Comparison of ENCODE assay signal across 22 mouse cellular contexts in genomic region chr12:65413034-65413700, GRCm38 (mm10).
DNase-seq lines count a peak whose midpoint lies in the region; ATAC-seq and TF ChIP-seq lines count a peak whose summit lies in the region.
"Had no signal": no experiment of that assay in that cellular context is flagged by ENCODE, and none has a peak within 500 bp of the region (broad histone marks: within the 10 kb centered on the region; RNA-seq: fewer than 3 reads in every experiment).

No protein-coding gene starts in this region.

- no peak overlapping the region for H3K4me3 ChIP-seq in forebrain, embryonic 13.5 days
- no peak overlapping the region for H3K4me3 ChIP-seq in forebrain, embryonic 11.5 days (ENCODE audit: low read depth, low read length)
- no peak overlapping the region for H3K4me3 ChIP-seq in midbrain, embryonic 12.5 days
- H3K4me3 ChIP-seq in midbrain, embryonic 10.5 days: no peak overlapping the region
- H3K4me3 ChIP-seq in hindbrain, postnatal 0 days (ENCODE audit: low read length): no peak overlapping the region
- H3K4me3 ChIP-seq: gastrocnemius, adult 2 months; heart, embryonic 15.5 days; limb, embryonic 10.5 days; liver, embryonic 15.5 days; lung, embryonic 15.5 days; myocyte had no signal

- no peaks in the 10 kb centered on the region for H3K36me3 ChIP-seq in forebrain, embryonic 13.5 days (ENCODE audit: poor library complexity, severe bottlenecking)
- H3K36me3 ChIP-seq in forebrain, embryonic 11.5 days (ENCODE audit: control insufficient read depth, insufficient read depth, low read length): no peaks in the 10 kb centered on the region
- no peaks in the 10 kb centered on the region for H3K36me3 ChIP-seq in midbrain, embryonic 12.5 days
- H3K36me3 ChIP-seq in midbrain, embryonic 10.5 days: no peaks in the 10 kb centered on the region
- H3K36me3 ChIP-seq in hindbrain, postnatal 0 days (ENCODE audit: insufficient read depth, low read length): no peaks in the 10 kb centered on the region
- H3K36me3 ChIP-seq: heart, embryonic 15.5 days; limb, embryonic 10.5 days; liver, embryonic 15.5 days; lung, embryonic 15.5 days had no signal

- no peak overlapping the region for H3K4me2 ChIP-seq in forebrain, embryonic 13.5 days
- H3K4me2 ChIP-seq in forebrain, embryonic 11.5 days (ENCODE audit: low read depth, low read length, severe bottlenecking): no peak overlapping the region
- H3K4me2 ChIP-seq in midbrain, embryonic 12.5 days (replicated peaks): no peak overlapping the region
- no peak overlapping the region for H3K4me2 ChIP-seq in hindbrain, postnatal 0 days (ENCODE audit: low read depth, low read length)
- H3K4me2 ChIP-seq: heart, embryonic 15.5 days; liver, embryonic 15.5 days; lung, embryonic 15.5 days had no signal

- no peak overlapping the region for H3K9ac ChIP-seq in forebrain, embryonic 13.5 days
- no peak overlapping the region for H3K9ac ChIP-seq in forebrain, embryonic 11.5 days (ENCODE audit: low read length)
- H3K9ac ChIP-seq in midbrain, embryonic 12.5 days (replicated peaks): no peak overlapping the region
- H3K9ac ChIP-seq in hindbrain, postnatal 0 days (replicated peaks; ENCODE audit: low read length): no peak overlapping the region
- H3K9ac ChIP-seq: heart, embryonic 15.5 days; liver, embryonic 15.5 days; lung, embryonic 15.5 days had no signal

- ATAC-seq in forebrain, embryonic 13.5 days: 0 out of 2 replicates have a peak, but pooled peaks have one; percentile 28
- ATAC-seq in forebrain, embryonic 11.5 days (replicated peaks; ENCODE audit: low FRiP score): no peak
- ATAC-seq in midbrain, embryonic 12.5 days (ENCODE audit: low FRiP score, low read depth): peak; percentile 25; the same call in 1 of the 2 replicates
- ATAC-seq in hindbrain, postnatal 0 days: peak; percentile 62; the same call in 1 of the 2 replicates

- 76% methylated on average over 9 of the region's 9 CpGs for WGBS in forebrain, embryonic 13.5 days
- 83% methylated on average over 9 of the region's 9 CpGs for WGBS in forebrain, embryonic 11.5 days
- 78% methylated on average over 9 of the region's 9 CpGs for WGBS in midbrain, embryonic 12.5 days
- WGBS in midbrain, embryonic 10.5 days: 91% methylated on average over 9 of the region's 9 CpGs
- 66% methylated on average over 9 of the region's 9 CpGs for WGBS in hindbrain, postnatal 0 days

- no peaks in the 10 kb centered on the region for H3K27me3 ChIP-seq in forebrain, embryonic 13.5 days
- H3K27me3 ChIP-seq in forebrain, embryonic 11.5 days (ENCODE audit: control insufficient read depth, insufficient read depth, low read length): no peaks in the 10 kb centered on the region
- no peaks in the 10 kb centered on the region for H3K27me3 ChIP-seq in midbrain, embryonic 12.5 days
- H3K27me3 ChIP-seq in midbrain, embryonic 10.5 days (ENCODE audit: low read depth, poor library complexity, severe bottlenecking): no peaks in the 10 kb centered on the region
- H3K27me3 ChIP-seq in hindbrain, postnatal 0 days (ENCODE audit: insufficient read depth, low read length): no peaks in the 10 kb centered on the region
- H3K27me3 ChIP-seq: heart, embryonic 15.5 days; liver, embryonic 15.5 days; lung, embryonic 15.5 days had no signal

- peaks cover 4% of the 10 kb centered on the region; the same call in 1 of the 2 replicates for H3K4me1 ChIP-seq in forebrain, embryonic 13.5 days
- H3K4me1 ChIP-seq in forebrain, embryonic 11.5 days (replicated peaks; ENCODE audit: control insufficient read depth, insufficient read depth, low read length): no peaks in the 10 kb centered on the region
- 0 out of 2 replicates have a peak, but pooled peaks cover 6% of the 10 kb centered on the region for H3K4me1 ChIP-seq in midbrain, embryonic 12.5 days
- H3K4me1 ChIP-seq in midbrain, embryonic 10.5 days: peaks cover 6% of the 10 kb centered on the region
- H3K4me1 ChIP-seq in hindbrain, postnatal 0 days (ENCODE audit: insufficient read depth, low read length): no peaks in the 10 kb centered on the region
- H3K4me1 ChIP-seq: heart, embryonic 15.5 days; limb, embryonic 10.5 days; liver, embryonic 15.5 days; lung, embryonic 15.5 days had no signal

- no peaks in the 10 kb centered on the region for H3K9me3 ChIP-seq in forebrain, embryonic 13.5 days (replicated peaks)
- H3K9me3 ChIP-seq in forebrain, embryonic 11.5 days (ENCODE audit: control insufficient read depth, low read length): no peaks in the 10 kb centered on the region
- no peaks in the 10 kb centered on the region for H3K9me3 ChIP-seq in midbrain, embryonic 12.5 days
- H3K9me3 ChIP-seq in midbrain, embryonic 10.5 days (replicated peaks): no peaks in the 10 kb centered on the region
- H3K9me3 ChIP-seq in hindbrain, postnatal 0 days (ENCODE audit: low read length): no peaks in the 10 kb centered on the region
- H3K9me3 ChIP-seq: heart, embryonic 15.5 days; limb, embryonic 10.5 days; liver, embryonic 15.5 days; lung, embryonic 15.5 days had no signal

- DNase-seq in forebrain, embryonic 11.5 days (ENCODE audit: low spot score): no peak
- no peak for DNase-seq in midbrain, embryonic 10.5 days (ENCODE audit: low spot score)
- peak; percentile 42 for DNase-seq in brain, adult 2 months (ENCODE audit: low read depth, low spot score)
- peak; percentile 42 for DNase-seq in hindbrain, postnatal 0 days (ENCODE audit: low spot score)
- no peak for DNase-seq in retina, postnatal 1 day
- no peak for DNase-seq in retina, embryonic 14.5 days (ENCODE audit: low spot score)
- DNase-seq: adrenal gland, postnatal 25 days; cerebellum, adult 11 months; cerebellum, adult 9-11 months; gastrocnemius, adult 2 months; heart, postnatal 4 days; kidney, adult 8-10 months; kidney, postnatal 10 days; liver; lung, postnatal 36 days had no signal

- no peak for TF ChIP-seq CTCF in hindbrain, postnatal 0 days (IDR thresholded peaks at IDR 0.05; ENCODE audit: low read depth)

- H3K27ac ChIP-seq in forebrain, embryonic 13.5 days: no peak overlapping the region
- no peak overlapping the region for H3K27ac ChIP-seq in forebrain, embryonic 11.5 days (ENCODE audit: low read depth, low read length)
- H3K27ac ChIP-seq in midbrain, embryonic 12.5 days (replicated peaks): no peak overlapping the region
- no peak overlapping the region for H3K27ac ChIP-seq in midbrain, embryonic 10.5 days (replicated peaks)
- peak overlapping the region; percentile 29 for H3K27ac ChIP-seq in hindbrain, postnatal 0 days
- H3K27ac ChIP-seq: gastrocnemius, adult 2 months; heart, embryonic 15.5 days; limb, embryonic 10.5 days; liver, embryonic 15.5 days; lung, embryonic 15.5 days had no signal

Comparison
In these comparisons a context has a peak if more than half of its experiments do, and no peak if none do; other contexts are left out.
1. DNase-seq: peak in brain, adult 2 months (single experiment) and hindbrain, postnatal 0 days (single experiment); none in forebrain, embryonic 11.5 days (single experiment), midbrain, embryonic 10.5 days (single experiment), retina, postnatal 1 day (single experiment) and retina, embryonic 14.5 days (single experiment).